Mouse (Mus musculus) frontal cortex, postnatal 10 days (tissue): ENCODE results near the gene Itgb3bp.

Experiments used
- DNase-seq, 2 experiments: peaks; one replicate each; pipeline ENCODE4 v3.0.0; 2022; ENCODE audit warnings: low spot score in 2 of 2, mixed read lengths in 1 of 2

Itgb3bp gene

GRCm38 (mm10) chr4:99934859-99935258 is 5.2 kb upstream of the Itgb3bp start:
- DNase-seq = no peak

GRCm38 (mm10) chr4:99931807-99932206 is 2.2 kb upstream of the Itgb3bp start:
- no peak for DNase-seq

- DNase-seq = no peak
These were observed 1.6 kb upstream of the Itgb3bp start for GRCm38 (mm10) chr4:99931240-99931580.

- DNase-seq = no peak
These were observed 1.1 kb upstream of the Itgb3bp start for GRCm38 (mm10) chr4:99930518-99931239.

GRCm38 (mm10) chr4:99929149-99929612 is 432 bp downstream of the Itgb3bp start, which contains the start of gene Pgm1:
TSS of gene Pgm1 (plus strand) at chr4:99929414.
- DNase-seq = peak in 1 of 2 experiments; percentile 59

GRCm38 (mm10) chr4:99928521-99928920 is 1.1 kb downstream of the Itgb3bp start:
- no peak for DNase-seq

- no peak for DNase-seq
These were observed 3.2 kb downstream of the Itgb3bp start for GRCm38 (mm10) chr4:99926380-99926779.

GRCm38 (mm10) chr4:99913894-99914451 is 15.6 kb downstream of the Itgb3bp start:
- no peak for DNase-seq

GRCm38 (mm10) chr4:99882405-99882804 is 47.2 kb downstream of the Itgb3bp start:
- DNase-seq = no peak

- DNase-seq = no peak
These were observed 47.7 kb downstream of the Itgb3bp start for GRCm38 (mm10) chr4:99881882-99882281.

- DNase-seq = peak; percentile 69 to 81
These were observed 100.2 kb downstream of the Itgb3bp start, which contains the start of gene Efcab7 for GRCm38 (mm10) chr4:99829094-99830073. TSS of gene Efcab7 (plus strand) at chr4:99829198.

GRCm38 (mm10) chr4:99828739-99829093 is 100.9 kb downstream of the Itgb3bp start:
- no peak for DNase-seq

- DNase-seq = no peak
These were observed 101.3 kb downstream of the Itgb3bp start for GRCm38 (mm10) chr4:99828337-99828736.

- DNase-seq = no peak
These were observed 112.7 kb downstream of the Itgb3bp start for GRCm38 (mm10) chr4:99816697-99817460.

- no peak for DNase-seq
These were observed 137.2 kb downstream of the Itgb3bp start for GRCm38 (mm10) chr4:99792365-99792764.

GRCm38 (mm10) chr4:99773041-99773440 is 156.6 kb downstream of the Itgb3bp start:
- DNase-seq = no peak

GRCm38 (mm10) chr4:99770555-99770954 is 159.1 kb downstream of the Itgb3bp start:
- no peak for DNase-seq

- no peak for DNase-seq
These were observed 162.9 kb downstream of the Itgb3bp start for GRCm38 (mm10) chr4:99766753-99767152.

- DNase-seq = no peak
These were observed 163.3 kb downstream of the Itgb3bp start for GRCm38 (mm10) chr4:99766303-99766702.

GRCm38 (mm10) chr4:99752426-99752825 is 177.2 kb downstream of the Itgb3bp start:
- no peak for DNase-seq

- DNase-seq = no peak
These were observed 189.8 kb downstream of the Itgb3bp start for GRCm38 (mm10) chr4:99739836-99740235.
